Mouse (Mus musculus) embryonic facial prominence, embryonic 12.5 days (tissue): ENCODE results near the gene Bean1. TPM values are rescaled to one million over a fixed set of nuclear protein-coding genes. Genes with fewer than 3 reads are reported as not detected.

Source experiments
- ATAC-seq: fragments of 200-750 bp; cut with Nextera tagmentation; 2 replicates; pipeline ENCODE4 v1.8.0; 2017; ENCODE audit not compliant: insufficient number of reproducible peaks, insufficient read depth, low FRiP score, low TSS enrichment
- H3K27ac ChIP-seq: fragments of 300-500 bp; sonication (generic); 2 replicates; pipeline ENCODE4 v1.5.1; 2016; ENCODE audit warnings: mild to moderate bottlenecking
- H3K27me3 ChIP-seq: fragments of 300-500 bp; sonication (generic); 2 replicates; pipeline ENCODE4 v1.6.1; 2016; ENCODE audit warnings: mild to moderate bottlenecking, moderate library complexity
- H3K36me3 ChIP-seq: fragments of 300-500 bp; sonication (generic); 2 replicates; pipeline ENCODE4 v1.6.1; 2016; ENCODE audit warnings: mild to moderate bottlenecking
- H3K4me1 ChIP-seq: fragments of 300-500 bp; sonication (generic); 2 replicates; pipeline ENCODE4 v1.6.1; 2016
- H3K4me2 ChIP-seq: fragments of 300-500 bp; sonication (generic); replicated peaks from 2 replicates; pipeline ENCODE4 v1.6.1; 2016; ENCODE audit warnings: mild to moderate bottlenecking, moderate library complexity
- H3K4me3 ChIP-seq: fragments of 300-500 bp; sonication (generic); 2 replicates; pipeline ENCODE4 v1.5.1; 2016; ENCODE audit warnings: mild to moderate bottlenecking
- H3K9ac ChIP-seq: fragments of 300-500 bp; sonication (generic); 2 replicates; pipeline ENCODE4 v1.6.1; 2016; ENCODE audit warnings: mild to moderate bottlenecking, moderate library complexity
- H3K9me3 ChIP-seq: fragments of 300-500 bp; sonication (generic); 2 replicates; pipeline ENCODE4 v1.6.1; 2016; ENCODE audit warnings: mild to moderate bottlenecking, moderate library complexity
- WGBS: fragments of 180-500 bp; shearing (Covaris S2); methylation state at CpG from one replicate; pipeline ENCODE4 v1.1.7; 2016; 5-methylcytosine and 5-hydroxymethylcytosine counted together
- polyA plus RNA-seq: library from polyadenylated mRNA; unstranded; fragments of >200 nt; fragmentation: Nextera tagmentation; extraction: Ambion mirVana; gene quantifications from 2 replicates; pipeline ENCODE4 v1.2.1, GENCODE M21; 2016

The Bean1 gene
- polyA plus RNA-seq = 0.92 and 1.4 TPM in 2 replicates

- Histone ChIP-seq H3K4me3 (peak within 1 kb of the TSS; percentile 73), H3K4me2 (peak within 1 kb of the TSS; percentile 97), H3K4me1 (no peaks in the 10 kb centered on the region), H3K27ac (no peak within 1 kb of the TSS), H3K27me3 (peaks cover 51% of the 10 kb centered on the region), H3K9me3 (no peaks in the 10 kb centered on the region), H3K36me3 (no peaks in the 10 kb centered on the region), H3K9ac (peak within 1 kb of the TSS; percentile 78)
- WGBS = 1% methylated on average over 79 of the region's 87 CpGs
- peak; percentile 76 for ATAC-seq
These were observed at the start of gene Bean1 for GRCm38 (mm10) chr8:104170118-104171049. TSS of gene Bean1 (plus strand) at chr8:104170442.

GRCm38 (mm10) chr8:104121640-104122416 lies 48.4 kb upstream of the Bean1 start:
- Histone ChIP-seq H3K36me3 (no peaks in the 10 kb centered on the region), H3K4me2 (no peak overlapping the region), H3K27ac (no peak overlapping the region), H3K27me3 (no peaks in the 10 kb centered on the region), H3K4me3 (no peak overlapping the region), H3K9ac (no peak overlapping the region), H3K4me1 (no peaks in the 10 kb centered on the region), H3K9me3 (no peaks in the 10 kb centered on the region)
- WGBS = 91% methylated on average over 12 of the region's 12 CpGs
- no peak for ATAC-seq

GRCm38 (mm10) chr8:104123080-104123657 lies 47.1 kb upstream of the Bean1 start:
- no peaks in the 10 kb centered on the region for H3K4me1 ChIP-seq
- ATAC-seq = no peak
- H3K27me3 ChIP-seq = no peaks in the 10 kb centered on the region
- H3K4me2 ChIP-seq = no peak overlapping the region
- H3K4me3 ChIP-seq = no peak overlapping the region
- no peaks in the 10 kb centered on the region for H3K36me3 ChIP-seq
- no peak overlapping the region for H3K9ac ChIP-seq
- no peak overlapping the region for H3K27ac ChIP-seq
- no peaks in the 10 kb centered on the region for H3K9me3 ChIP-seq
- WGBS = 81% methylated on average over 2 of the region's 2 CpGs

- ATAC-seq = no peak
- H3K27ac ChIP-seq = no peak overlapping the region
- H3K36me3 ChIP-seq = no peaks in the 10 kb centered on the region
- H3K4me2 ChIP-seq = no peak overlapping the region
- H3K4me1 ChIP-seq = no peaks in the 10 kb centered on the region
- H3K9ac ChIP-seq = no peak overlapping the region
- 83% methylated on average over 5 of the region's 5 CpGs for WGBS
- H3K9me3 ChIP-seq = no peaks in the 10 kb centered on the region
- no peak overlapping the region for H3K4me3 ChIP-seq
- no peaks in the 10 kb centered on the region for H3K27me3 ChIP-seq
These were observed 45.7 kb upstream of the Bean1 start for GRCm38 (mm10) chr8:104124534-104124933.

- ATAC-seq = no peak
- H3K36me3 ChIP-seq = no peaks in the 10 kb centered on the region
These were observed 42.9 kb upstream of the Bean1 start for GRCm38 (mm10) chr8:104127160-104127883.

GRCm38 (mm10) chr8:104130916-104131315 lies 39.3 kb upstream of the Bean1 start:
- no peak for ATAC-seq
- WGBS = 95% methylated on average over 9 of the region's 9 CpGs
- H3K9me3 ChIP-seq = no peaks in the 10 kb centered on the region
- H3K27ac ChIP-seq = no peak overlapping the region
- H3K9ac ChIP-seq = no peak overlapping the region
- no peaks in the 10 kb centered on the region for H3K4me1 ChIP-seq
- no peaks in the 10 kb centered on the region for H3K27me3 ChIP-seq
- no peaks in the 10 kb centered on the region for H3K36me3 ChIP-seq
- H3K4me2 ChIP-seq = no peak overlapping the region
- H3K4me3 ChIP-seq = no peak overlapping the region

More at GRCm38 (mm10) chr8:104127160-104127883, 42.9 kb upstream of the Bean1 start:
- no peak overlapping the region for H3K4me2 ChIP-seq
- no peak overlapping the region for H3K4me3 ChIP-seq
- H3K9me3 ChIP-seq = no peaks in the 10 kb centered on the region
- no peaks in the 10 kb centered on the region for H3K27me3 ChIP-seq
- H3K9ac ChIP-seq = no peak overlapping the region
- WGBS = 78% methylated on average over 4 of the region's 4 CpGs
- H3K27ac ChIP-seq = no peak overlapping the region
- no peaks in the 10 kb centered on the region for H3K4me1 ChIP-seq

GRCm38 (mm10) chr8:104131414-104131975 lies 38.7 kb upstream of the Bean1 start:
- Histone ChIP-seq H3K4me3 (no peak overlapping the region), H3K9me3 (no peaks in the 10 kb centered on the region), H3K4me1 (no peaks in the 10 kb centered on the region), H3K27ac (no peak overlapping the region), H3K4me2 (no peak overlapping the region), H3K36me3 (no peaks in the 10 kb centered on the region), H3K27me3 (no peaks in the 10 kb centered on the region), H3K9ac (no peak overlapping the region)
- WGBS = 76% methylated on average over 7 of the region's 7 CpGs
- no peak for ATAC-seq

GRCm38 (mm10) chr8:104134521-104134920 lies 35.7 kb upstream of the Bean1 start:
- no peak for ATAC-seq
- no peak overlapping the region for H3K4me3 ChIP-seq
- H3K9ac ChIP-seq = no peak overlapping the region
- H3K36me3 ChIP-seq = no peaks in the 10 kb centered on the region
- WGBS = 88% methylated on average over 8 of the region's 8 CpGs
- H3K4me1 ChIP-seq = no peaks in the 10 kb centered on the region
- H3K27me3 ChIP-seq = no peaks in the 10 kb centered on the region
- no peak overlapping the region for H3K4me2 ChIP-seq
- no peak overlapping the region for H3K27ac ChIP-seq
- no peaks in the 10 kb centered on the region for H3K9me3 ChIP-seq

- H3K4me2 ChIP-seq = no peak overlapping the region
- no peaks in the 10 kb centered on the region for H3K9me3 ChIP-seq
- no peak overlapping the region for H3K27ac ChIP-seq
- H3K36me3 ChIP-seq = no peaks in the 10 kb centered on the region
- H3K4me1 ChIP-seq = no peaks in the 10 kb centered on the region
- H3K4me3 ChIP-seq = no peak overlapping the region
- ATAC-seq = no peak
- 87% methylated on average over 3 of the region's 3 CpGs for WGBS
- H3K9ac ChIP-seq = no peak overlapping the region
- no peaks in the 10 kb centered on the region for H3K27me3 ChIP-seq
These were observed 34.0 kb upstream of the Bean1 start for GRCm38 (mm10) chr8:104136277-104136676.

- Histone ChIP-seq H3K27ac (no peak overlapping the region), H3K4me3 (no peak overlapping the region), H3K27me3 (no peaks in the 10 kb centered on the region), H3K9ac (no peak overlapping the region), H3K4me2 (no peak overlapping the region), H3K36me3 (no peaks in the 10 kb centered on the region), H3K4me1 (no peaks in the 10 kb centered on the region), H3K9me3 (no peaks in the 10 kb centered on the region)
- WGBS = 80% methylated on average over 5 of the region's 5 CpGs
- ATAC-seq = no peak
These were observed 32.6 kb upstream of the Bean1 start for GRCm38 (mm10) chr8:104137636-104138035.

- Histone ChIP-seq H3K4me1 (no peaks in the 10 kb centered on the region), H3K4me2 (no peak overlapping the region), H3K9me3 (no peaks in the 10 kb centered on the region), H3K27ac (no peak overlapping the region), H3K36me3 (no peaks in the 10 kb centered on the region), H3K4me3 (no peak overlapping the region), H3K27me3 (no peaks in the 10 kb centered on the region; the same call in 1 of the 2 replicates), H3K9ac (no peak overlapping the region)
- no peak for ATAC-seq
- 88% methylated on average over 13 of the region's 13 CpGs for WGBS
These were observed 29.6 kb upstream of the Bean1 start for GRCm38 (mm10) chr8:104140611-104141010.
